Mouse (Mus musculus): ENCODE data around the gene Ccnt1.
"Not testable (repeated sequence)": the region's sequence is repeated elsewhere in the genome, so short reads cannot be mapped to it uniquely, and the experiment has no call there.

Gene Ccnt1

DNA sequence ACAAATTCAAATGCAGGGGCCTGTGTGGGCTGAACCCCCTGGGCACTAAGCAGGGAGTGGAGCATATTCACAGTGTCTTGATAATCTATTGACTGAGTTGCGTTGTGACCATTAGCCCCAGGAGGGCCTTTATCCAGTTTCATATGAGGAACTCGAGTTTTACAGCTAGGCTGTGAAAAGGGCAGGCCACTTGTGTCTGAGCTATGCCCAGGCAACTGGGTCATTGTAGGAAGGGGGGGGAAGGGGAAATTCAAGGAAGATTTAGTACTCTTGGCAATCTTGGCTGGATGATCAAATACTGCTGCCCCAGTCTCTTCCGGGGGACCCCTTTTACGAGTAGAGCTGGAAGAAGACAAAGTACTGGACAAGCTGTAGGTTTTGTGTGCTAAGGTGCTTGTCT, 27.4 kb downstream of the Ccnt1 start:
- no peak for DNase-seq (ENCODE audit: low spot score)

GRCm38 (mm10) chr15:98541064-98541463, 29.7 kb downstream of the Ccnt1 start:
- no peak for DNase-seq (ENCODE audit: low spot score)

DNA sequence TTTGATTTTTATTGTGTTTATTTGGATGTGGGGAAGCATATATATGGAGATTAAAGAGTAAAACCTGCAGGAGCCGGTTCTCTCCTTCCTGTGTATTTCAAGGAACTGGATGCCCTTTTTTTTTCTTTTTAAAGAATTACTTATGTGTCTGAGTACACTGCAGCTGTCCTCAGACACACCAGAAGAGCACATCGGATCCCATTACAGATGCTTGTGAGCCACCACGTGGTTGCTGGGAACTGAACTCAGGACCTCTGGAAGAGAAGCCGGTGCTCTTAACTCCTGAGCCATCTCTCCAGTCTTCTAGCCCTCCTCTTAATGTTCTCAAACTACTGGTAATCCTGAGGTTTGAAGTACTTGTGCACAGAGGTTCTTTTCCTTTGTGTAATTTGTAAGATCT, 32.8 kb downstream of the Ccnt1 start:
- no peak for DNase-seq (ENCODE audit: low spot score)

DNA sequence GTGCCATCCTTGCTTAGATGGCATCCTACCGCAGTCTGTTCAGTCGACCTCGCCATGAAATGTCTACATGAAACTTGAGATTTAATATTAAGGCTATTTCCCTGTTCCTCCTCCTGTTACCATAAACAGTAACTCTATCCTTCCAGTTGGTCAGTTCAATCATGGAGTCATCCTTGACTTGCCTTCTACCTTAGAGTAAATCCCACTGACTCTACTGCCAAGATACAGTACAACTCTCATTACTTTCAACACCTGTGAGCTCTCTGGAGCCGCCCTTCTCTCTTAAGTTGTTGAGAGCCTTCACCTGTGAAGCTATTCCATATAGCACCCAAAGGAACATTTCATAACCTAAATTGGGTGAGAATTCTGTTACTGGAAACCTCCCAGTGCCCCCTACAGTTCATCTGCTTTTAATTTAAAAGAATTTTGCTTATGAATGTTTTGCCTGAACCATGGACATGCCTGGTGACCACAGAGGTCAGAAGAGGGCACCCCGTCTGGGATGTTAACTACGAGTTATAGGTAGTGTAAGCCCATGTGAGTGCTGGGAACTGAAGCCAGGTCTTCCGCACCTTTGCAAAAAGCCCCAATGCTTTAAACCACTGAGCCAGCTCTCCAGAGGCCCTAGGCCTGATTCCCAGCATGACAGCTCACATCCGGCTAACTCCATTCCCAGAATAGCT, 33.8 kb downstream of the Ccnt1 start:
- DNase-seq (ENCODE audit: low spot score), result no peak

GRCm38 (mm10) chr15:98535921-98536320, 34.8 kb downstream of the Ccnt1 start:
- DNase-seq (ENCODE audit: low spot score), result no peak

DNA sequence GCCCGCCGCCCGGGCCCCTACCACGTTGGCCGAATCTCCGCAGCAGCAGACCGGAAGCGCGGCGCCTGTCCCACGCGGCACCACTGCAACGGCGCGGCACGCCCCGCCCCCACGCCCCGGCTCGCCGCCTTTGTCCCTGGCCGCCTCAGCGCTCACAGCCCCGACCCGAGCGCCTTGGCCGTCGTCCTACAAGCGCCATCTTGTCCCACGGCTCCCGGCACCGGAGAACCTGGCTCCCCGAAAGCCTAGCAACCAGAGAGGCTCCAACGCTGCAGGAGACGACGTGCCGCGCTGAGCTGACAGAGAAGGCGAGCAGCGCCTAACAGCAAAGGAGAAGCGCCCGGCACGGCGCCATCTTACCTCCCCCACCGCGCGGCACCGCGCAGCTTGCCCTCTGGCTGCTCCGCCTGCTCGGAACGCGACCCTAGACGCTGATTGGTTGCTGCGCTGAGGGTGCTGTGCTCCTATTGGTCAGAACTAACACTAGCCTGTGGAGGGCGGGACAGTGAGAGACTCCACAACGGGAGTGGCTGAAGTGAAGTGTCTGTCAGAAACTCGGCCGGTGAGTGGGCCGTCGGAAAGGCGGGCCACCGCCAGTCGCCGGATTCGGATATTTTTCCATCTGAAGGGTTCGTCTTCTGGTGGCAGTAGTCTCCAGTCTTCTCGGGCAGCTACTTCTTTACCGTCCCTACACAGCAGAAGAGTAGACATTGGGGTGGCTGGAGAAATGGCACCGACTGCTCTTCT, 36.7 kb downstream of the Ccnt1 start, which contains the start of gene Kansl2:
Gene Kansl2, minus strand, starts transcription at position 384 of the 747 bp plus-strand sequence.
- peak; percentile 96 for DNase-seq (ENCODE audit: low spot score)

DNA sequence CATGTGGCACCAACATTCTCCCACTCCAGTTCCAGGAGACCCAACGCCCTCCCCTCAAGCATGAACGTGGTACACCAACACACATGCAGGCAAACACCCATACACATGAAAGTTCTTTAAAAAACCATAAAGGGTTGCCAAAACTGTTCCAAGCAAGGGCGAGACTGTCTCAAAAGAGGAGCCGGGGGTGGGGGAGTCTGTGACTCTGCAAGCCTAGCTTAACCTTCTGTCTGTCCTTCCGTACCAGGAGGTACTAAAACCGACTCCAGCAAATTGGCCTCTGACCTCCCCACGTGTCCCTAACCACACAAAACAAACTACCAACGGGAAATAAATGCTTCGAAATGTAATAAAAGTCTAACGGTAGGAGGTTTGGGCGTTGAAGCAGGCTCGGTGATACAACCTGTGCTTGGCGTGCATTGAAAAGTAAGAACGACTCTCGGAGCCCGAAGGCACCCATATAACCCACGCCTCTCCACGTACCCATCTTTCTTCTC, 37.6 kb downstream of the Ccnt1 start:
- no peak for DNase-seq (ENCODE audit: low spot score)

DNA sequence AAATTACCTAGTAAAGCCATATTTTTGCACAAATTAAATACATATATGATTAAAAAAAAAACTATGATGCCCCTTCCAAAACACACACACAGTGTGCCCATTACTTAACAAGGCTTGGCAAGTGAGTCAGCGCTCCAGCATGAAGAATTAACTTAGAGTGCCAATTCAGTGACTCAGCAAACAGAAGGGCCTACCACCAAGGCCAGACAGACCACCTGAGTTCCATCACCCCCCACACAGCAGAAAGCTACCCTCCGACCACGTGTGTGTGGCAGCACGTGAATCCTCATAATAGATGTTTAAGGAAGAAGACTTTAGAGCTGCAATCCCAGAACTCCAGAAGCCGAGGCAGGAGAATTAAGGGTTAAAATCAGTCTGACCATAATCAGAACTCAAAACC, 38.4 kb downstream of the Ccnt1 start:
- DNase-seq (ENCODE audit: low spot score), result no peak

GRCm38 (mm10) chr15:98528066-98528563, 42.6 kb downstream of the Ccnt1 start:
- no peak for DNase-seq (ENCODE audit: low spot score)

DNA sequence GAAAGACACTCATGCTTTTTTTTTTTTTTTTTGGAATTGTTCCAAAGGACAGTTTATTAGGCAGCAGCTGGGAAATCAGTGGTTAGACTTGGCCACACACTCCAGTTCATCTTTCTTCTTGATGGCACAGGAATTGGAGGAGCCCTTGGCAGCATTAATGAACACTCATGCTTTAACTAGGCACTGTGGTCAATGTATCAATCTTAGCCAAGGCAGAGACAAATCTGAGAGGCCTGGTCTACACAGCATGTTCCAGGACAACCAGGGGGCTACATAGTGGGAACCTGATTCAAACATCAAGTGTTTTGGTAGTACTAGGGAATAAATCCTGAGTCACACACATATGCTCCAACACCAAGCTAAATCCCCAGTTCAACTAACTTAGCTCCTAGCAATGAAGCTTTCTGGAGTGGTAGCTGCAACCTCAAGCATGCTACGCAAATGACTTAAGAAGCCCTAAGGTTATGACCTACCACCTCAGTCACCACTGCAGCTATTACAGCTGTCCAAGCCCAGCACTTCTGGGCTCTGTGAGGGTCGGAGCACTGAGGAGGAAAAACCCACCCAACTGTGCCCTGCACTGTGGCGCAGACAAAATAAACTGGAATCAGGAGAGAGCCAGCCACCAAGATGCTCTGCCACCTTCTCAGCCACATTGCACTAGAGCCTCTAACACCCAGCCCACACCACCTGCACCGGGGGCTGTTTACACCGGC, 43.5 kb downstream of the Ccnt1 start:
- DNase-seq (ENCODE audit: low spot score), result no peak

- DNase-seq (ENCODE audit: low spot score), result no peak
These were observed 44.7 kb downstream of the Ccnt1 start for GRCm38 (mm10) chr15:98526057-98526456.

- DNase-seq (ENCODE audit: low spot score), result no peak
These were observed 49.5 kb downstream of the Ccnt1 start for GRCm38 (mm10) chr15:98521245-98521644.

GRCm38 (mm10) chr15:98517380-98518355, 53.1 kb downstream of the Ccnt1 start:
- peak; percentile 51 for DNase-seq (ENCODE audit: low spot score)

GRCm38 (mm10) chr15:98514845-98515244, 55.9 kb downstream of the Ccnt1 start:
- DNase-seq (ENCODE audit: low spot score), result not testable (repeated sequence)

DNA sequence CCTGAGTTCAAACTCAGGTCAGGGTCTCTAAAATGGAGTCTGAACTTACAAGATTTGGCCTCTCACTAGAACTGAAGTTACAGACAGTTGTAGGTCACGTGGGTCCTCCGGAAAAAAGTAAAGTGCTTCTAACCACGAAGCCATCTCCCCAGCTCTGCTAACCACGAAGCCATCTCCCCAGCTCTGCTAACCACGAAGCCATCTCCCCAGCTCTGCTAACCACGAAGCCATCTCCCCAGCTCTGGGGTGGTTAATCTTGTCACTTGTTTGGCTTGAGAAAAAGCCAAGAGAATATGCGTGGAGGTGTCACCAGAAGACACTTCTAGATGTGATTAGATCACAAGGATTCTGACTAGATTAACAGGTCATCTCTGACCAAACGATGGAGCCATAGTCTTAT, 56.6 kb downstream of the Ccnt1 start:
- DNase-seq (ENCODE audit: low spot score), result no peak

DNA sequence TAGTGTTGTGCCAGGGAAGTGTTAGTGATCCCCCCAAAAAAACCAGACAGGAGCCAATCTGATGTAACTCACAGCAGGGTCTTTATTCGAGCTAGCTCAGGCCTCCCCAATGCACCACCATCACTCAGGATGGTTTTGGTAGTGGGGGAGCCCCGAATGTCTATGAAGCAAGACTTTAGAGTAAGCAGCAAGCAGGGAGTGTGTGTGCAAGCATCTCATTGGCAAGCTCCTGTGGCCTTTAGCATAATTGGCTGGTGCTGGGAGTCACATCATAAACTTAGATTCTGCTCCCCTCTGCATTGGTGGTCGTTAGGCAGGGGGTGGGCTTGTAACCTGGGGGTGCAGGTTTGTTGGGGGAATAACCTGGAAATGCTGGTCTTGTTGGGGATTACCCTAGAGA, 57.0 kb downstream of the Ccnt1 start:
- not testable (repeated sequence) for DNase-seq (ENCODE audit: low spot score)

DNA sequence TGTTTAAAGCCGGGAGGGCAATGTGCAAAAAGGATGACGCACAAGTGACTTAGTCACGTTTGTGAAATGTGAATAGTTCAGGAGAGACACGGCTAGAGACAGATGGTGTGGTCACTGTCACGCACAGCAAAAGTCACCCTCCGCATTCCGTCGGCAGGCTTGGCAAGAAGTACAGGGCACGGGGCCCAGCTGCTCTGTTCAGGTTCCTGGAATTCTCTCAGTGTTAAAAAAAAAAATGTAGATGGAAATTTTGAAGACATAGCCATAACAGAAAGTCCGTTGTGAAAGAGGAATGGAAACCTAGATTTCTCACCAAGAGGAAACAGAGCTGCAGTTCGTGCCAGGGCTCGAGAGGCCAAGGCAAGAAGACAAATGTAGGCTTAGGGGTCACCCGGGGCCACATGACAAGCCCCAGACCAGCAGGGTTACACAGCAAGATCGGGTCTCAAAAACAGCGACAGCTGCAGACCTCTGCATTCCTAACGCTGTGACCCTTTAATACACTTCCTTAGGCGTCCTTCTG, 57.9 kb downstream of the Ccnt1 start:
- no peak for DNase-seq (ENCODE audit: low spot score)

- DNase-seq (ENCODE audit: low spot score), result no peak
These were observed 58.5 kb downstream of the Ccnt1 start for GRCm38 (mm10) chr15:98512232-98512631.

GRCm38 (mm10) chr15:98511386-98511928, 59.3 kb downstream of the Ccnt1 start:
- no peak for DNase-seq (ENCODE audit: low spot score)
